Mouse (Mus musculus): ENCODE data around the gene Icmt.

- TF ChIP-seq EP300 (IDR thresholded peaks at IDR 0.05; ENCODE audit: low read depth) (no peak), CTCF (IDR thresholded peaks at IDR 0.05; ENCODE audit: low read depth) (no peak)
These were observed 25.0 kb upstream of the Icmt start for GRCm38 (mm10) chr4:152272006-152272405.

All from liver, embryonic 14.5 days (tissue).